Mouse (Mus musculus) mesoderm, embryonic 11.5 days (tissue): ENCODE results near the gene Supt5.

ENCODE experiments used
- DNase-seq: peaks from one replicate; pipeline ENCODE4 v3.0.0-alpha.2; 2012; ENCODE audit warnings: low read depth, low spot score

Gene Supt5

GRCm38 (mm10) chr7:28374647-28375046 is 36.1 kb upstream of the Supt5 start:
- DNase-seq, result no peak

- no peak for DNase-seq
Measured at GRCm38 (mm10) chr7:28373891-28374495, 35.4 kb upstream of the Supt5 start.

GRCm38 (mm10) chr7:28373131-28373581 is 34.6 kb upstream of the Supt5 start:
- peak; percentile 92 for DNase-seq

DNA sequence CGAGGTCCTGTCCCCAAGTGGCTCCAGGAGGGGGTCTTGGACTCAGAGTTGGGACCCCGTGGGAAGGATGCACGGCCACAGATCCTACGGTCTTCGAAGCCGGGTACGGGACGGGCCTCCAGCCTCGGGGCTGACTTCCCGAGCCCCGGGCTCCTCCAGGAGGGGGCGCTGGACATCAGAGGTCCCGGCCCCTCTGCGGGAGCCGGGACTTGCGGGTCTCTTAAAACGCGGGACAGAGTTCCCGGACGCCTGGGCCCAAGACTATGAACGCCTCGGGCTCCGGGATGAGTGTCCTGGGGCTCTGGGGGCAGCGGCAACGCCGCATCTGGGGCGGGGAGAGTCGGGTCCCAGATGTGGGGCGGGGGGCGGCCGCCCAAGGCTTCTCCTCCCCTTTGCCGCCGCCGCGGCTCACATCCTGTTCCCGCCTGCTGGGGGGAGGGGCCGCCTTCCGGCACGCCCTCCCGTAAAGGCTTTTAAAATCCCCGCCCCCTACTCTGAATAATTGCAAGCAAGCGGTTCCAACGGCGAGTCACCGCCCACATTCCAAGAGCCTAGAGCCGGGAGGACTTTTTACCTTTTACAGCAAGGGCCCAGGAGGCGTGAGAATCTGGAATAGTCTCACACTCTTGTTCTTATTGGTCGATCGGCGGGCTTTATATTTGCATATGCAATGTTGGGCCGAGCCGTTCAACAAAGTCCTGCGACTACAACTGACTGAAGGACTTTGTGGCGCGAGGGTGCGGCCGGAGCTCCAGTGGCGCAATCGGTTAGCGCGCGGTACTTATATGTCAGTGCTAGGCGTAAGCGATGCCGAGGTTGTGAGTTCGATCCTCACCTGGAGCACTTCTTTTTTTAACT is 33.9 kb upstream of the Supt5 start, which contains the start of gene Plekhg2:
Plekhg2 (minus strand) TSS at position 349 of the 858 bp plus-strand sequence.
- peak; percentile 99 for DNase-seq

- peak; percentile 43 for DNase-seq
Measured at GRCm38 (mm10) chr7:28371514-28371989, 33.0 kb upstream of the Supt5 start.

DNA sequence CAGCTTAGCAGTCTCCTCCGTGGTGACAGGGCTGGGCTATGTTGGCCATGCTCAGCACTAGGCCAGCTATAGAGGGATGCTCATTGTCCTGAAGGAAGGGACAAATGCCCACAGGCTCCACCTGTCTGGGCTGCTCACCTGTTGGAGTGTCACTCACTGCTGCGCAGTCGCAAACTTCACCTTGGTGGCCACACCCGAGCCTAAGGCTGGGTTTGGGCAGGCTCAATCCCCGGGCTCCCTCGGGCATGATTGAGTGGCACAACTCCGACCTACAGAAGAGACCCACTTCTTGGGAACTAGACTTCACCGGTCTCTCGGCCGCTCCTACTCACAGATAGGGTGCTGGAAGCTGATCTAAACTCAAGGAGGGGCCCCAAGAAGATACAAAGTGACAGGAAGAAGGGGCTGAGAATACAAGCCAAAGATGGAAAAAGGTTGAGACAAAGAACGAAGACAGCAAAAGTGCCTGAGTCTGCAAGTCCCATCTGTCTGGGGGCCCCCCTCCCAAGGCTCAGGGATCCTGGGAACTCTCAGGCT is 32.5 kb upstream of the Supt5 start:
- DNase-seq, result no peak

DNA sequence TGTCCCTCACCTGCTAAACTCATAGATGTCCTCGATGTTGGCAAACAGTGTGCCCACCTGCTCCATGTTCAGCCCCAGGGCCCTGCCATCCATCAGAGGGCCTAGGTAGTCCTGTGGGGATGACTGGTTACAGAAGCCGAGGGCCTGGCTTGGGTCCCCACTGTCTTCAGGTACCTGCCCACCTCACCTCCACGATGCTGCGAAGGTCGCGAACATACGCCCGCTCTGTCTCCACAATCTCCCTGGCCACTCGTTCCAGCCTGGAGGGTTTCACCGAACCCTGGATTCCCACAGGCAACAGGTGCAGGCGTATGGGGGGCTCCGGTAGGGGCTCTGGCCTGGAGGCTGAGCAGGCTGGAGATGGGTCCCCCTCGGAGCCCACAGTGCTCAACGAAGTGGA is 31.5 kb upstream of the Supt5 start:
- no peak for DNase-seq

DNA sequence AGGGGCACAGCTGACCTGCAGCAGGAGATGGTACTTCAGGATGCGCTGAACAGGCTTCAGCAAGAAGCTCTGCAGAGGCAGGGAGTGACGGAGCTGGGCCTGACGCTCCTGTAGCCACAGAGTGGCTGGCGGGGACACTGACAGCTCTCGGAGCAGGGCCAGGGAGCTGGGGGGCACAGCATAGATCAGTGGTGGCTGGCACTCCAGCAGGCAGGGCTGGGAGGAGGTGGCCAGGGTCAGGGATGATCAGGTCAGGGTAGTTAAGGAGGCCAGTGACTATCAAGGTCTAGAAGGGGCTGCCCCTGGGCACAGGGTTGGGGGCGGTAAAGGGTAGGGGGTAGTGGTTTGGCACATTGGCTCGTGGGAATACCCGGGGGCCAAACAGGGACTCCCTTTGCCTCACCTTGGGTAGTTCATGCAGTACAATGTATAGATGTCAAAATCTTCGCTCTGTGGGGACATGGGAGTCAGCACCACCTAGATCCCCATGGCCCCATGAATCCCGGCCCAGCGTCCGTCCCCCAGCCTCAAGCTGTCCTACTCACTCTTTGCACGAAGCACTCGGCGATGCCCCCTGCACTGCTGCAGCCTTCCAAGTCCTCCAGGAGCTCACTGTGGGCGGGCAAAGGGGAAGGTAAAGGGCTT is 29.9 kb upstream of the Supt5 start:
- DNase-seq, result no peak

- no peak for DNase-seq
Measured at GRCm38 (mm10) chr7:28367663-28368275, 29.2 kb upstream of the Supt5 start.

- no peak for DNase-seq
Measured at GRCm38 (mm10) chr7:28362441-28363060, 24.0 kb upstream of the Supt5 start.

DNA sequence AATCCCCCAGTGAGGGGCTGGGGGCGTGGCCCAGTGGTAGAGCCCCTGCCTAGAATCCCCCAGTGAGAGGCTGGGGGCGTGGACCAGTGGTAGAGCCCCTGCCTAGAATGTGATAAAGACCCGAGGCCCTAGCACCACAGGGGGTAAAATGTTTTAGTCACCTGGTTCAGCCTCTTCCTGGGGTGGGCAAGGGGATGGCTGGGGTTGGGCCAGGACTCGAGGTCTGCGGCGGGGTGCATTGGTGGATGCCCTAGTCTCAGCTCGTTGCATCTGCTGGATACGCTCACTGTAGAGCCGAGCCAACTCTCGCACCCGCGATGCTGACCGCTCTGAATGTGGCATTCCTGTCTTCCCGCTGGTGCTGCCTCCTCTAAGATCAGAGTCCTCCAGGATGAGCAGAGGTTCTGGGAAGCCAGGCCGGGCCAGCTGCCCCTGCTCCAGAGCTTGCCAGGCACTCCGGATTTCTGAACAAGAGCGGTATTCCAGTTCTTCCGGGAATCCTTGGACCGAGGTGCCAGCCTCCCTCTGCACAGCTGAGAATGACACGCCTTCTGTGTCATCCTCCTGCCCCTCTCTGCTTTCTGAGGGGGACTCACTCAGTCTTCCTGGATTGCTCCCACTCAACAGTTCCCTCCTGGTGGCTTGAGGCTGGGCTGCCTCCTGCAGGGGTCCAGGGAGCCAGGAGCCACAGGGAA is 23.2 kb upstream of the Supt5 start:
- DNase-seq, result no peak

- DNase-seq, result no peak
Measured at GRCm38 (mm10) chr7:28360291-28360690, 21.7 kb upstream of the Supt5 start.

GRCm38 (mm10) chr7:28359854-28360253 is 21.3 kb upstream of the Supt5 start:
- no peak for DNase-seq

DNA sequence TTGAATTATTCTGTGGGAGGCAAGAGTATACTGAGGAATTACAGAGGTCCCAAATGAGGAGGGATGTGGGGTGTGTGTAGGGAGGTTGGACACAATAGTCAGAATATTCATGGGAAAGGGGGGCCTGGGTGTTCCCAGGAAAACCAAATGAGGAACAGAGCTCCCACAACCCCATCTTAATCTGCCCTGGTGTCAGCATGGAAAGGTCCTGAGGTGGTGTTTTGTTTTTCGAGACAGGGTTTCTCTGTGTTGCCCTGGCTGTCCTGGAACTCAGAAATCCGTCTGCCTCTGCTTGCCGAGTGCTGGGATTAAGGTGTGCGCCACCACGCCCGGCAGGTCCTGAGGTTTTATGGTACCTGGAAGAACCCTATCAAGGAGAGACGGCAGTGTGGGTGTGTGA is 19.9 kb upstream of the Supt5 start:
- DNase-seq, result no peak

GRCm38 (mm10) chr7:28357984-28358383 is 19.4 kb upstream of the Supt5 start:
- DNase-seq, result no peak

DNA sequence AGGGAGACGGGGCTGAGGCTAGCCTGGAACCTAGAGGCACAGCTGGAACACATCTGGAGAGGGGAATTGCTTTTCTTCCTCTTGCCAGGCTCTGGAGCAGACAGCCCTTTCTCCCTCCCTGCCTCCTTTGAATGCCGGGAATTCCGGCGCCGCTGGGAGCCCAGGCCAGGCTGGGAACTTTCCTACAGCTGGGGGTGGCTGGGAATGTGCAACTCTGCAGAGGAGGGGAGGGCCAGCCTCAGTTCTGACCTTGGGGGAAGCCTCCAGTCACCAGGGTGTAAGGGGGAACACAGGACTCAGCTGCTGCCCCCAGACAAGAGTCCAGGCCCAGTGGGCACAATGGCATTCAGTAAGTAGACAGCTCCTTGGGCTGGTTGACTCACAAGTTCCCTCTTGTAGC is 18.4 kb upstream of the Supt5 start:
- DNase-seq, result peak; percentile 79

DNA sequence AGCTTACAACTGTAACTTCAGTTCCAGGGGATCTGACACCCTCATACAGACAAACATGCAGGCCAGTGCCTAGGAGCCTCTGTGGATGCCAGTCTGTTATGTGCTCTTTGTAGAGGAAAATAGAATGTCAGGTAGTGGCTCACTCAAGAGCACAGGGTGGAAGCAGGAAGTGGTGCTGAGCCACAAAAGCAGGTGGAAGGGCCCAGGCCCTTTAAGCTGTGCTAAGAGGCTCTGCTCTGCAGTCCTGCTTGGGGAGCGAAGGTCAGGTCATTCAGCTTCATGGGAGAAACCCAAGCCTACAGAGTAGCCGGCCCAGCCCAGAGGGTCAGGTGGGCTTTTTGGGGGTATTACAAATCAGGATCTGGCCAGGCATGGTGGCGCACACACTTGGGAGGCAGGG is 16.7 kb upstream of the Supt5 start:
- no peak for DNase-seq

GRCm38 (mm10) chr7:28354596-28354995 is 16.1 kb upstream of the Supt5 start:
- no peak for DNase-seq

GRCm38 (mm10) chr7:28354113-28354581 is 15.6 kb upstream of the Supt5 start:
- no peak for DNase-seq

DNA sequence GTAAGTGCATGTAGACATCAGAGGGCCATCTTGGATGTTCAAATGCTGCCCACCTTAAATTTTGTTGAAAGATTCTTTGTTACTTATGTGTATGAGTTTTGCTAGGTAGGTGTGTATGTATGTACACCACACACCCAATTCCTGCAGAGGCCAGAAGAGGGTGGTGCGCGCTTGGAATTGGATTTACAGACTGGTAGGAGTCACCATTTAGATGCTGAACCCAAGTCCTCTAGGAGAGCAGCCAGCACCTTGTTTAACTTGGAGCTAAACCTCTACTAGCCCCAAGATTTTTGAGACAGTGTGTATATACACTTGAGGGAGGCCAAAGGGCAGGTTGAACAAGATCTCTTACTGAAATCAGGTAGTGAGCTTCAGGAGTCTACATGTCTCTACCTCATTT is 14.7 kb upstream of the Supt5 start:
- DNase-seq, result no peak
